Mouse (Mus musculus): ENCODE measurements around the gene Hrh2. TPM values are rescaled to one million over a fixed set of nuclear protein-coding genes. Genes with fewer than 3 reads are reported as not detected.

Hrh2 gene
- polyA plus RNA-seq, 1 experiment from 2014 or later: 0.12 TPM

DNA sequence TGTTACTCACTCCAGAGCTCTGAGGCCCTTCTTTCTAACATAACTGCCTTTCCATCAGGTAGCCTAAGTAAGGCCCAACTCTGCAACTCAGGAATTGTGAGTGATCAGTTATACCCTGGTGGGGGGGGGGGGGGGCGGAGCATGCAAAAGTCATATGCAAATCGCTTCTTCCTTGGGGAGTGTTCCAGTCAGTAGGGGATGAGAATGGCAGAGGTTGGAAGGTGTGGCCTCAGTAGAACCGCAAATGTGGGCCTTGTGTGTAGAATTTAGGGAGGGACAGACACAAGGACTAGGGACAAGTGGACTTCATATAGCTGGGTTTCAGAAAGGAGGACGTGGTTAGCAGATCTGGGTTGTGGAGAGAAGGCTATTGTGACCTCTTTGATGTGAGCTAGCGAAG, 23.3 kb downstream of the Hrh2 start:
- H3K9me3 ChIP-seq (replicated peaks; ENCODE audit: control insufficient read depth, low read length): no peaks in the 10 kb centered on the region
- no peak for ATAC-seq (replicated peaks; ENCODE audit: extremely low read depth, insufficient read depth, low FRiP score)
- H3K27me3 ChIP-seq (ENCODE audit: control insufficient read depth, insufficient read depth, low read length): no peaks in the 10 kb centered on the region
- no peak overlapping the region for H3K4me2 ChIP-seq (ENCODE audit: low read depth, low read length)
- H3K9ac ChIP-seq (ENCODE audit: low read length): no peak overlapping the region
- no peak overlapping the region for H3K4me3 ChIP-seq (ENCODE audit: low read length)
- no peak overlapping the region for H3K27ac ChIP-seq (ENCODE audit: low read length)
- WGBS: 62% methylated on average over 5 of the region's 5 CpGs
- H3K36me3 ChIP-seq (ENCODE audit: control insufficient read depth, insufficient read depth): no peaks in the 10 kb centered on the region
- H3K4me1 ChIP-seq (ENCODE audit: control insufficient read depth, insufficient read depth, low read length): no peaks in the 10 kb centered on the region

DNA sequence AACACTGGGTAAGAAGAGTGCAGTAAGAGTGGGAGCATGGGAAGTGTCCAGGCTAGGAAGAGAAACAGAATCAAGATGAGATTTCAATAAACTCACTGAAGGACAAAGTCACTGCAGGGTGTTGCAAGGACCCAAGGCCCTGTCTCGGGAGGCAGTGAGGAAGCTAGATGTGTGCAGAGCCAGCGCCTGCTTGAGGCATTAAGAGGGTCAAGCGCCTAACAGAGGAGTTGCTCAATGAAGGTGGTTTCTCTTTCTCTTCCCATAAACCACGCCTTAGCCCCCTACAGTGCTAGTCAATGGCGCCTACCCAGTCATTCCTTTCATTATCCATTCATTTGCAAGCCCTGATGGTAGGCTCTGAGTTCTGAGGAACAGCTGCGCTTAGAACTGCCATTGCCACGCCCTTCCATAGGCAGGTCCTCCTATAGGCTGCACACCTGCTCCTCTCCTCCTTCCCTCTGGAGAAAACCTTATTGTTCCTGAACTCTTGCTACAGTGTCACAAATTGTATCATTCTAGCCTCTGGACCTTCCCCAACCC, 23.9 kb downstream of the Hrh2 start:
- H3K4me3 ChIP-seq (ENCODE audit: low read length): no peak overlapping the region
- H3K9me3 ChIP-seq (replicated peaks; ENCODE audit: control insufficient read depth, low read length): no peaks in the 10 kb centered on the region
- H3K9ac ChIP-seq (ENCODE audit: low read length): no peak overlapping the region
- no peak overlapping the region for H3K27ac ChIP-seq (ENCODE audit: low read length)
- H3K4me2 ChIP-seq (ENCODE audit: low read depth, low read length): no peak overlapping the region
- no peaks in the 10 kb centered on the region for H3K36me3 ChIP-seq (ENCODE audit: control insufficient read depth, insufficient read depth)
- H3K27me3 ChIP-seq (ENCODE audit: control insufficient read depth, insufficient read depth, low read length): no peaks in the 10 kb centered on the region
- no peak for ATAC-seq (replicated peaks; ENCODE audit: extremely low read depth, insufficient read depth, low FRiP score)
- H3K4me1 ChIP-seq (ENCODE audit: control insufficient read depth, insufficient read depth, low read length): no peaks in the 10 kb centered on the region
- WGBS: 36% methylated on average over 7 of the region's 7 CpGs

DNA sequence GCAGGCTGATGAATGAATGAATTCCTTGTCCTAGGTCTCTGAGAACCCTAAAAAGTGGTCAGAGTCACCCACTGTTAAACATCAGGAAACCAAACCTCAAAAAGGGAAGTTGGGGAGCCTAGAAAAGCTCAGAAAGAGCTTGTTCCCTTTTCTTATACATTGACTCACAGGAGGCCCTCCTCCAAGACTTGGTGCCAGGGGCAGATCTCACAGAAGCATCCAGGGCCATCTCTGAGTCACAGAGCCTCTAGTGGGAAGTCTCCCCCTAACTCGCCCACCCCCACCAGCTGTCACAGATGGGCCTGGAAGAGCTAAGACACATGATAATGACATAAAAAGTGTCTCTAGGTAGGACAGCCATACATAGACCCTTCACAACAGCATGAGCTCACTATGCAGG, 26.4 kb downstream of the Hrh2 start:
- Histone ChIP-seq H3K9ac (ENCODE audit: low read length) (no peak overlapping the region), H3K4me1 (ENCODE audit: control insufficient read depth, insufficient read depth, low read length) (no peaks in the 10 kb centered on the region), H3K27ac (ENCODE audit: low read length) (no peak overlapping the region), H3K4me2 (ENCODE audit: low read depth, low read length) (no peak overlapping the region), H3K4me3 (ENCODE audit: low read length) (no peak overlapping the region), H3K9me3 (replicated peaks; ENCODE audit: control insufficient read depth, low read length) (no peaks in the 10 kb centered on the region), H3K36me3 (ENCODE audit: control insufficient read depth, insufficient read depth) (no peaks in the 10 kb centered on the region), H3K27me3 (ENCODE audit: control insufficient read depth, insufficient read depth, low read length) (no peaks in the 10 kb centered on the region)
- no peak for ATAC-seq (replicated peaks; ENCODE audit: extremely low read depth, insufficient read depth, low FRiP score)
- WGBS: 42% methylated on average over 1 of the region's 1 CpGs

DNA sequence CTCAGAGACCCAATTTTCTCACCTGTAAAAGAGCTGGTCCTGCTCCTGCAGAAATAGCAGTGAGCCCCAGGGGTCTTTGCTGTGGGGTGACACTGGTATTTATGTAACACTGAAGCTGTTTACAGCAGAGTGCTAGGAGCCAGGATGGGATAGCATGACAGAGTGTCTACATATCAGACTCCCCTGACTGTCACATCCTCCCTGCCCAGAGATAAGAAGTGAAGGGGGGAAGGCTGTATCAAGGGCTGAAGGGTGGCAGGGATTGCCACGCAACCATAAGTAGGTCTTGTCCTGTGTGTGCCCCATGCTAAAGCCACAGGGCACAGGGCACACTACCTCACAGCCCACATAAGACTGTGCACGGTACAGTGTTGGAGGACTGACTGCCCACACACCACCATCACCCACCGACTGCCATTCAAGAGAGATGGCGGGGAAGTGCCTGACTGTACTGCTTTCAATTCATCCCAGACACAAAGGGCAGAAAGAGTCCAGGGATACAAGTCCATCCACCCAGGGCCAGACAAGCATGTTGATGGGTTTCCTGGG, 29.8 kb downstream of the Hrh2 start:
- Histone ChIP-seq H3K36me3 (ENCODE audit: control insufficient read depth, insufficient read depth) (no peaks in the 10 kb centered on the region), H3K9ac (ENCODE audit: low read length) (no peak overlapping the region), H3K27me3 (ENCODE audit: control insufficient read depth, insufficient read depth, low read length) (no peaks in the 10 kb centered on the region), H3K4me3 (ENCODE audit: low read length) (no peak overlapping the region), H3K4me1 (ENCODE audit: control insufficient read depth, insufficient read depth, low read length) (no peaks in the 10 kb centered on the region), H3K9me3 (replicated peaks; ENCODE audit: control insufficient read depth, low read length) (no peaks in the 10 kb centered on the region), H3K27ac (ENCODE audit: low read length) (no peak overlapping the region), H3K4me2 (ENCODE audit: low read depth, low read length) (no peak overlapping the region)
- 66% methylated on average over 4 of the region's 4 CpGs for WGBS
- no peak for ATAC-seq (replicated peaks; ENCODE audit: extremely low read depth, insufficient read depth, low FRiP score)

DNA sequence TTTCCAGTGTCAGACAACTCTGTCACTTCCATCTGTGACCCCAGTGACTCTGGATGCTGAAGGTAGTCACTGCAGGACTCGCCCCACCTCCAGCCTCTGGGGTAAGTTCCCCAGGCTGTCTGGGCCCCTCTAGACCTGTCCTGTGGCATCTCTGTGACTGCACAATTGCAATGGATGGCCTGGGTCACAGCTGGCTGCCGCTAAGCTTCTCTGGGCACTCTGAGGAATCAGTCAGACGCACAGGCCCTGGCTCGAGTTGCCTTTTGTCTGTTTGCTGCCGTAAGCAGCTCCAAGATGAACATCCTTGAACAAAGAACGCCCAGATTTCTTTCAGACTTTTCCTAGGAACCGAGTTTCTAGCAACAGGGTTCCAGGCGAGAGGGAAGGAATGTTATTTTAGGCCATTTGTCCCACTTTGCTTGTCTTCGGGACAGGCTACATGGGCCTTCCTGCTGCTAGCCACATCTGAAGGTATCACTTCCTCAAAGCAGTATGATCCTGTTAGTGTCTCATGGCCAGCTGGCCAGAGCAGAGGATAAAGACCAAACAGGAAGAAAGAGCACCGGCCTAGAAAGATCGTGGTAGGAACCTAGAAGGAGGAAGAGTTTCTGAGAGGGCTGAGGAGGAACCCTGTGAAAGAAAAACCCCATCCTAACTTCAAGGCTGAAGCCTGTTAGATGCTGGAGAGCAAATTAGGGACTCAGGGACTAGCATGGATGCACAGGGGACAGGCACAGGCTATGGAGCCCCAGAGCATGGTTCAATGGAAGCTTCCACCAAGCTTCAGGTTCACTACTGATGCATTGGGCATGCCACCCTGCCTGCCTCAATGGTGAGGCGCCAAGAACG, 31.2 kb downstream of the Hrh2 start:
- no peak overlapping the region for H3K4me3 ChIP-seq (ENCODE audit: low read length)
- no peak overlapping the region for H3K9ac ChIP-seq (ENCODE audit: low read length)
- peaks cover 4% of the 10 kb centered on the region for H3K27me3 ChIP-seq (ENCODE audit: control insufficient read depth, insufficient read depth, low read length)
- H3K36me3 ChIP-seq (ENCODE audit: control insufficient read depth, insufficient read depth): no peaks in the 10 kb centered on the region
- no peak overlapping the region for H3K4me2 ChIP-seq (ENCODE audit: low read depth, low read length)
- H3K27ac ChIP-seq (ENCODE audit: low read length): no peak overlapping the region
- no peaks in the 10 kb centered on the region for H3K9me3 ChIP-seq (replicated peaks; ENCODE audit: control insufficient read depth, low read length)
- ATAC-seq (replicated peaks; ENCODE audit: extremely low read depth, insufficient read depth, low FRiP score): no peak
- no peaks in the 10 kb centered on the region for H3K4me1 ChIP-seq (ENCODE audit: control insufficient read depth, insufficient read depth, low read length)
- 52% methylated on average over 13 of the region's 13 CpGs for WGBS

DNA sequence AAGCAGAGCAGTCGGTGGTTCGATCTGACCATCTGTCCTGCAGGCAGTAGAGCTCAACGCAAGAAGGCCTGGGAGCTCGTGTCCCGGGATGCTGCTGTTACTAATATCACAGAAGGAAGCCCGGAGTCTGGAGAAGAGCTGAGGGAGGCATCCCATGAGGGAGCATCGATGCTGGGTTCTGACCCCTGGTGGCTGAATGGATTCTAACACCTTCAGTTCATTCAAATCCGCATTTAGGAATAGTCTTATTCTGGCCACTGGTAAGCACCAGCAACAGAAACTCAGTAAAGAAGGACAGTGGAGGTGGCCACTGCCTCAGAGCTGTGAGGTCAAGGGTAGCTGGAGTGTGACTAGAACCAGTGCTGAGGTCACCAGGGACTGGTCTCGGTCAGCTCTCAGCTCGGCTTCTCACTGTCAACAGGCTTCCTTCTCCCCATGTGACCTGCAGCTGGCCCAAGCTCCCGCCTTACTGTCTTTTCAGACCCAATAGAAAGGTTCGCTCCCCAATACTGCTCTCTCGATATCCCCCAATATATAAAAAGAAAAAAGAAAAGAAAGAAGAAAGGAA, 36.1 kb downstream of the Hrh2 start:
- ATAC-seq (replicated peaks; ENCODE audit: extremely low read depth, insufficient read depth, low FRiP score): no peak

DNA sequence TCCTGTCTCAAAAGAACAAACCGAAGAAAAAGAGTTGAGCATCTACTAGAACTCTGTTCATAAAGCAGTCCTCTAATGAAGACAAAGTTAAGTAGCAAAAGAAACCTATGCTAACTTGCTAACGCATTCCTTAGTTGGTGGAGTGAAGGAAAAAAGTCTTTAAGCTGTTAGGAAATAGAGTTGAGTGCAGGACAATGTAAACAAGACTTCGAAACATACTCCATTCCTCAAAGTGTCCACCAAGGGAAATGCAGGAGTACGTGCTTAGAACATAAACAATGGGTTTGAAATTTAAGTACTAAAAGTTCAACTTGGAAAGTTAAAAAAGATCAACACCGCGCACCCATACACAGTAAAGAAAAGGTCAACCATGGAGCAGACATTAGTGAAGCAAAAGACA, 38.2 kb downstream of the Hrh2 start:
- ATAC-seq (replicated peaks; ENCODE audit: extremely low read depth, insufficient read depth, low FRiP score): no peak
- Histone ChIP-seq H3K4me3 (ENCODE audit: low read length) (no peak overlapping the region), H3K9me3 (replicated peaks; ENCODE audit: control insufficient read depth, low read length) (no peaks in the 10 kb centered on the region), H3K9ac (ENCODE audit: low read length) (no peak overlapping the region), H3K4me2 (ENCODE audit: low read depth, low read length) (no peak overlapping the region), H3K36me3 (ENCODE audit: control insufficient read depth, insufficient read depth) (no peaks in the 10 kb centered on the region), H3K27ac (ENCODE audit: low read length) (no peak overlapping the region), H3K4me1 (ENCODE audit: control insufficient read depth, insufficient read depth, low read length) (no peaks in the 10 kb centered on the region), H3K27me3 (ENCODE audit: control insufficient read depth, insufficient read depth, low read length) (peaks cover 4% of the 10 kb centered on the region)
- 82% methylated on average over 6 of the region's 6 CpGs for WGBS

More for the DNA sequence above, 36.1 kb downstream of the Hrh2 start:
- Histone ChIP-seq H3K36me3 (ENCODE audit: control insufficient read depth, insufficient read depth) (no peaks in the 10 kb centered on the region), H3K4me2 (ENCODE audit: low read depth, low read length) (peak overlapping the region; percentile 26; the same call in 1 of the 2 replicates), H3K9ac (ENCODE audit: low read length) (no peak overlapping the region), H3K9me3 (replicated peaks; ENCODE audit: control insufficient read depth, low read length) (no peaks in the 10 kb centered on the region), H3K4me3 (ENCODE audit: low read length) (no peak overlapping the region), H3K27ac (ENCODE audit: low read length) (no peak overlapping the region), H3K27me3 (ENCODE audit: control insufficient read depth, insufficient read depth, low read length) (peaks cover 4% of the 10 kb centered on the region), H3K4me1 (ENCODE audit: control insufficient read depth, insufficient read depth, low read length) (no peaks in the 10 kb centered on the region)
- 19% methylated on average over 13 of the region's 13 CpGs for WGBS

DNA sequence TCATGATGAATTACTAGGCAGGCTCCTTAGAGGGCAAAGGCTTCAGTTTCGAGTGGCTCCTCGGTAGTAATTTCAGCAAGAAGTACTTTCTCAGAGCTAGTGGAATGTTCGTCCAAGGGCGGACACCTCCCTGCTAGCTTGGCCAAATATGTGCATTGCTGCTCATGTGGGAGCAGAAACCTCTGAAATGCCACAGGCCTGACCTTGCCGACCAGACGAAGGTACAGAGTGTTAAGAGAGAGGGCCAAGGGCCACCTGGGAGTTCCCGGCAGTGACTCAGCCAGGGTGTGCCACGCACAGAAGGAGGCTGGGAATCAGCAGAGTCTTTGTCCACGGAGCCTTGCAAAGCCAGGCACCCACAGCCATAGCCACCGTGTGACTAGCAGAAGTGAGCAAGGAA, 39.9 kb downstream of the Hrh2 start:
- Histone ChIP-seq H3K27me3 (ENCODE audit: control insufficient read depth, insufficient read depth, low read length) (peaks cover 4% of the 10 kb centered on the region), H3K4me3 (ENCODE audit: low read length) (no peak overlapping the region), H3K36me3 (ENCODE audit: control insufficient read depth, insufficient read depth) (no peaks in the 10 kb centered on the region), H3K4me1 (ENCODE audit: control insufficient read depth, insufficient read depth, low read length) (no peaks in the 10 kb centered on the region), H3K9ac (ENCODE audit: low read length) (no peak overlapping the region), H3K27ac (ENCODE audit: low read length) (no peak overlapping the region), H3K9me3 (replicated peaks; ENCODE audit: control insufficient read depth, low read length) (no peaks in the 10 kb centered on the region), H3K4me2 (ENCODE audit: low read depth, low read length) (no peak overlapping the region)
- no peak for ATAC-seq (replicated peaks; ENCODE audit: extremely low read depth, insufficient read depth, low FRiP score)
- WGBS: 49% methylated on average over 10 of the region's 10 CpGs

DNA sequence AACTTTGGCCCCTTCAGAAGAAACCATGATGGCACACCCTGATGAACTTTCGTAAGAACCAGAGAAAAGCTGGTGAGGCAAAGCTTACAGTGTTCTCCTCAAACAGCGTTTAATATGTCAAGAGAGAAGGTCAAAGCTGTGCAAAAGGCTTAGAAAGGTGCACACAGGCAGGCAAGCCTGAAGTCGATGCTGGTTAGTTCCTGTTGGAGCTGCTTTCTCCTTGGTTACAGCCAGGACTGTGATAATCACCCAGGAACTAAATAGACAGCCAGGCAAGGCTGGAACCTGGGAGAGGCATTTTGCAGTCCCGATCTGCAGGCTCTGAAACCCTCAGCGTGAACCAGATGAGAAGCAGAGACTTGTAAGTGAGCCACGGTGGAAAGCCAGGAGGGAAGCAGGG, 45.6 kb downstream of the Hrh2 start:
- no peak overlapping the region for H3K27ac ChIP-seq (ENCODE audit: low read length)
- no peaks in the 10 kb centered on the region for H3K9me3 ChIP-seq (replicated peaks; ENCODE audit: control insufficient read depth, low read length)
- no peak for ATAC-seq (replicated peaks; ENCODE audit: extremely low read depth, insufficient read depth, low FRiP score)
- H3K36me3 ChIP-seq (ENCODE audit: control insufficient read depth, insufficient read depth): no peaks in the 10 kb centered on the region
- no peaks in the 10 kb centered on the region for H3K4me1 ChIP-seq (ENCODE audit: control insufficient read depth, insufficient read depth, low read length)
- H3K9ac ChIP-seq (ENCODE audit: low read length): no peak overlapping the region
- whole genome bisulfite sequencing: 65% methylated on average over 6 of the region's 6 CpGs
- no peaks in the 10 kb centered on the region for H3K27me3 ChIP-seq (ENCODE audit: control insufficient read depth, insufficient read depth, low read length)
- no peak overlapping the region for H3K4me2 ChIP-seq (ENCODE audit: low read depth, low read length)
- no peak overlapping the region for H3K4me3 ChIP-seq (ENCODE audit: low read length)

Data from heart, embryonic 16.5 days (tissue).